Mouse (Mus musculus) adrenal gland, postnatal 25 days (tissue): Measurements from ENCODE around the gene Tbc1d16. TPM values are rescaled to one million over a fixed set of nuclear protein-coding genes. Genes with fewer than 3 reads are reported as not detected.
A peak's percentile ranks its signal among the peaks of the same experiment; 100 is the strongest.

Experiments
- DNase-seq: peaks from one replicate; pipeline ENCODE4 v3.0.0; 2021; ENCODE audit warnings: mixed read lengths
- total RNA-seq: library from RNA; stranded (reverse); gene quantifications from 2 replicates; pipeline ENCODE4 v1.2.3, GENCODE M21; 2021

Tbc1d16 gene
- total RNA-seq, 1 experiment from 2014 or later, result 14.3 TPM

DNA sequence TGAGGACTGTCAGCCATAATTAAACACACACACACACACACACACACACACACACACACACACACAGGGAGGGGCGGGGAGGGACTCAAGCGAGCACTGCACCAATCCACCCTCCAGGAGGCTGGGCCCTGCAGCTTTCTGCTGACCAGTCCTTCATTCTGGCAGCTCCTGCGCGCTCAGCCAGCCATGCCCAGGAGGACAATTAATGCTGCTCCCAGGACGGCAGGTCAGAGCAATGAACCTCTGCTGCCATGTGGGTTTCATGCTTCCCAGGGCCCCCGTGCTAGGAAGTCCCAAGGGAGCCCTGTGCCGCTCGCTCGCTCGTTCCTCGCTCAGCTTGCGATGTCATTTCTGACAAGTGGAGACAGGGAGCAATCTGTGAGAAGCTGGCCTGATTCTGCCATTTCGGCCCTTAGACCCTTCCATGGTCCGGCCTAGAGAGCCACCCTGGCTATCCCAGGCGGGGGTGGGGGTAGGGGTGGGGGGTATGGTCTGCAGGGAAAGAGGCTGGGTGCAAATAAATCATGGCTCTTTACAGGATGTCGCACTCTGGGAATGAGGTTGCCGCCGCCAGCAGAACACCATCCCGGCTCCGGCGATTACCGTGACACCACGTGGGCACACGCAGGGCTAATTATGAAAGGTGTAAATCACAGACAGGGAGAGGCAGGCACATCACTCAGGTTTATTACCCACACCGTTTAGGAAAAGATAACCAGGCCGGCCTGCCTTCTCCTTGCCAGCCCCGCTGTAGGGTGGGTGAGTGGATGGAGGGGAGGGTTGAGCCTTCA, 51.7 kb downstream of the Tbc1d16 start:
- no peak for DNase-seq

DNA sequence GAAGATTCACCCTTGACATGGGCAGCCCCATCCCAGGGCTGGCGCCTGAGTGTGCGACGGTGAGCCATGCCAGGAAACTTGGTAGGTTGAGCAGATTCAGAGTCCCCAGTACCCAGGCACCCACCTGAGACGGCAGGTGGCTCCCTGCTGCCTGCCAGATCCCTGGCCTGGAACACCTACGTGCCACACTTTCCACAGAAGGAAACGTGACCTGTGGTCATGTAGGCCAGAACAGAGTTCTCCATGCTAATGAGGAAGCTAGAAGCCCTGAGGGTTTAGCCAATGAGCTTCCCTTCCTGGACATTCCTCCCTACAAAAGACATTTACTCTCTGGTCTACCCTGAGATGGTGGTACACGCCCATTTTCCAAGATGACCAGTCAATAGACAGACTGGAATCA, 56.7 kb downstream of the Tbc1d16 start:
- no peak for DNase-seq

DNA sequence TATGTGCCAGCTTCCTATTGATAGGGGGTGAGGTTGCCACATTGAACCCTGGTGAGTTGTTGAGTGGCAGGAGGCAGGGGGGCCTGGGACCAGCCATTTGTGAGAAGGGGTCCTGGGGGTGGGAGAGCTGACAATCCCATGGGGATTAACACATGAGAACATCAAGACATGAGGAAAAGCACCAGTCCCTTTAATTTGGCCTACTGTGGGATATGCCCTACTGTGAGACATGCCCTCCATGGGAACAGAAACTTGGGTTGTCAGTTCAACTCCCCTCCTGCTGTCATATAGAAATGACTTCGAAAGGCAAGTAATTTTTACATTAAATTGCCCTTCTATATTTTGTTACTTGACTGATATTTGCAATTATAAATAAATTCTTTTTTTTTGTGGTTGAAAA, 59.4 kb downstream of the Tbc1d16 start:
- DNase-seq, result no peak

DNA sequence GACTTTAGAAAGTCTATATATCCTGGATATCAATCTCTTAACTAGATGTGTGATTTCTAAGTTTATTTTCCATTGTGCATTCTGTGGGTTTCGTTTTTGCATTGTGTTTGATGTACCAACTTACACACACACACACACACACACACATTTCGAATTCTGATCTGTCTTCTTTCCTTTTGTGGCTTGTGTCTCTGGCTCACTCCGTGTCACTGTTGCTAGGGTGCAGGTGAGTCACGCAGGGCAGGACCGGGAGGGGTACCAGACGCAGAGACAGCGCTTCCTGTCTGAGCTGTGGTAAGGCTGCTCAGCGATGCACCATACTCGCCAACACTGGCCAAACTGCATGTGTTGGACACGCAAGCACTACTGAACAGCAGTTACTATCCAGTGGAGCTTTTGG, 62.3 kb downstream of the Tbc1d16 start:
- no peak for DNase-seq

DNA sequence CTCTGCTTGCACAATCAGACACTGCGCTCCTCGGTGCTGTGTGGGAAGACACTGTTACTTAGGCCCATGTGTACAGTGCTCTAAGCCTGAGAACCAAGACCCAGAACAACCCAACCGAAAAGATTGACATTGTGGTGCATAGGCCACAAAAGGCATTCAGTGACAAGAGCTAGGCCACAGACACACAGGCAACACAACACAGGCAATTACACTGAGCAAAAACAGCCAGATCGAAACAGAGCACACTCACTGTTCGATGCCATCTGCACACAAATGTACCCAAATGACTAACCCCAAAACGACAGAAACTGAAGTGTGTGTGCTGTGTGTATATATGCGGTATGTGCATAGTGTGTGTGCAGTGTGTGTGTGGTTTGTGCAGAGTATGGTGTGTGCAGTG, 63.9 kb downstream of the Tbc1d16 start:
- DNase-seq, result no peak

DNA sequence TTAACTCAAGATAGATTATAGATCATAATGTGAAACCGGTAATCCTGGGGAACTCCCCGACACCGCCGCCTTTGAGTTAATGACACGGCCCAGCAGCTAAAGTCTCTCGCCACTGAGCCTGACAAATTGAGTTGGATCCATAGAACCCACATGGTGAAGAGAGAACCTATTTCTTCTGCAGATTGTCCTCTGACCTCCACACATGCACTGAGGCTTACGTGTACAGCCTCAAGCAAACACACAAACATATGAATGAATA, 64.6 kb downstream of the Tbc1d16 start:
- DNase-seq, result no peak

DNA sequence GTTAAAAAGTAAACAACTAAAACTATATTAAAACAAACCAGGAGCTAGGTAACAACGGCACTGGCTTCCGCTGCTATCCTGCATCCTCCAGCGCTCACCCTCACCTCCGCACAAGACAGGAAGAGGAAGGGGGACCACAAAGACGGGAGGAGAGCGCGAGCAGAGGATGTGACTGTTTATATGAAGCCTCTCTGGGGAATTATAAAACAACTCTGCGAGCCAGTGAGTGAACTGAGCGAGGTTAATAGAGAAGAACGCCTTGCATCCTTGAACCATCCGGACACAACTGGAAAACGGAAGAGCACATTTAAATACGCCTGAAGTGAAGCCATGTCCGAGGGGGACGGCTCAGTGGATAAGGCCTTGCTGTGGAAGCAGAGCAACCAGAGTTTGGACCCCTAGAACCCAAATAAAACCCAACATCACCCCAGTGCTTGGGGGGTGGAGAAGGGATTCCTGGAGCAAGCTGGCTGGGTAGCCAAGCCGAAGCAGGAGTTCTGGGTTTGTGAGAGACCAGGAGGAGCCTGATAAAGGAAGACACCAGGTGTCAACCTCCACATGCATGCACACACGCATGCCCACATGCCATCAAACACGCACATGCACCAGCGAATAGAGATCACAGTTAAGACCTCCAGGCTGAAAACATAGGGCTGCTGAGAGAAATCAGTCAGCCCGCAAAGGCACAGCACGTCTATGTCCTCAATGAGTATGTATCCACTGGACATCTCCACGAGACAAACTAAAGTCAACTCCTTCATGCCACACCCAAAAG, 65.2 kb downstream of the Tbc1d16 start:
- DNase-seq, result no peak

DNA sequence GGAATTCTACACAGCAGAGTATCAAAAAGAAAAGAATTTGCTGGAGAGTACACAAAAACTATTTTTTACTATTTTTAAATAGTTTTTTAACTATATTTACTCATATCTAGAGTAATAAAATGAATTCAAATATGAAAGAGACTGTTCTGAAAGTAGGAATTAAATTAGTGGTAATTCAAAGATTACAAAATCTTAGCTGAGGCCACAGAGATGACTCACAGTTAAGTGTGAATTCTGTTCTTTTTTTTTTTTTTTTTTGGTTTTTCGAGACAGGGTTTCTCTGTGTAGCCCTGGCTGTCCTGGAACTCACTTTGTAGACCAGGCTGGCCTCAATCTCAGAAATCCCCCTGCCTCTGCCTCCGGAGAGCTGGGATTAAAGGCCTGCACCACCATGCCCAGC, 66.6 kb downstream of the Tbc1d16 start:
- DNase-seq, result no peak

DNA sequence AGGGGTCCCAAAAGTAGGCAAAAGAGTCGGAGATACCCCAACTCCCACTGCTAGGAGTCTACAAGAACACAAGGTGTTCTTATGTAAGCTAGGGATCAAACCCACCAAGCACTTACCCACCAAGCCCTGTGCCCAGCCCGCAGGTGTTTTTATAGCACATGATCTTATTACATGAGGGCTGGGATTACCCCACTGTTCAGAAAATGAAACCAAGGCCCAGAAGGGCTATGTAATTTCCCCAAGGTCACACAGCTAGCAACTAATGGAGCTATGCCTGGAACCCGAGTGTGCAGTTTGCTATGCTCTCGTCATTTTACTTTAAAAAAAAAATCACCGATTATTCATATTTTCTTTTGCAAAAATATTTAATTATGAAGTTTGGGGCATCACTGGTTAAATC, 68.2 kb downstream of the Tbc1d16 start:
- DNase-seq, result no peak

DNA sequence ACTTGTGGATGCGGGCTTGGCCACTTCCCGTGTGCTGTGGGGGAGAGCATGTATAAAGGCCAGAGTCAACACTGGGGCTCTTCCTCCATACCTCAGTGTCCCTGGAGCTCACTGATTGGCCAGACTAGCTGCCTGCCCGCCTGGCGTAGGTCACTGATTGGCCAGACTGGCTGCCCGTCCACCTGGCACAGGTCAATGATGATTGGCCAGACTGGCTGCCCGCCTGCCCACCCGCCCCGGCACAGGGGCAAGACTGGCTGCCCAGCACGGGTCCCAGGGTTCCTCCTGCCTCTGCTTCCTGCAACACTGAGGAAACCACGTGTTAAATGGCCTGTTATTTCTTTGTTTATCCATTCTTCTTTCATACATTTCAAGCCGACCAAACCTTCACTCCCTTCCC, 68.8 kb downstream of the Tbc1d16 start:
- peak; percentile 56 for DNase-seq

DNA sequence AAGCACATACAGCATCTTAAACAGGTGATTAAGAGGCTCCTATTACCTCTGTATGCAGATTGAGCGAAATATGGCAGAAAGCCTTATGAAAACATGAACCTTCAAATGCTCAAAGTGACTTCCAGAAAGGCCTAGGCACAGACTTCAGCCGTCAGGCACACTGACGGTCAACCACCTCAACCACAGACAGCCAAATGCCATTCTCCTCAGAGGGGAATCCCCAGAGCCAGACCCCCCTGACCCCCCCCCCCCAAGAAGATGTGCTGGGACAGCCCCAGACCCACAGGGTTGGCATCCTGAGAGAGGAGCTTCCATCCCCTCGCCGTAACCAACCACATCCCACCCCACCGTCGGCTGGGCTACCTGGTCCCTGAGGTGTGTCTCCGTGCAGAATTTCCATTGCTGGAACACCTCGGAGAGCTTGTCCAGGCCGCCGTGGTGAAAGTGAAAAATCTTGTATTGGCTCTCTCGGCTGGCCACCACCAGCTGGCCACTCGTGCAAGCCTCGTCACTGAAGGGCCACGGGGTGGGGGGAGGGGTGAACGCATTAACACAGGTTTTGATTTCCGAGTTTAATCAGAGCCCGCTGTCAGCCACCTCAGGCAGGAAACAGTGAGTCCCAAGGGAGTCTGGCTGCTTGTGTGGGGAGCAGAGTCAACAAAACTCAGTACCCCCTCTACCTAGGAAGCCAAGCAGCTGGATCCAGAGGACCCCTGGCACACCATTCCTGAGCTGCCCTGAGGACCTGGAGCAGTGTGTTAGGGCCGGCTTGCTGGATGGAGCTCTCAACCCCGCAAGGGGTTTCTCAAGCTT, 70.7 kb downstream of the Tbc1d16 start:
- no peak for DNase-seq

DNA sequence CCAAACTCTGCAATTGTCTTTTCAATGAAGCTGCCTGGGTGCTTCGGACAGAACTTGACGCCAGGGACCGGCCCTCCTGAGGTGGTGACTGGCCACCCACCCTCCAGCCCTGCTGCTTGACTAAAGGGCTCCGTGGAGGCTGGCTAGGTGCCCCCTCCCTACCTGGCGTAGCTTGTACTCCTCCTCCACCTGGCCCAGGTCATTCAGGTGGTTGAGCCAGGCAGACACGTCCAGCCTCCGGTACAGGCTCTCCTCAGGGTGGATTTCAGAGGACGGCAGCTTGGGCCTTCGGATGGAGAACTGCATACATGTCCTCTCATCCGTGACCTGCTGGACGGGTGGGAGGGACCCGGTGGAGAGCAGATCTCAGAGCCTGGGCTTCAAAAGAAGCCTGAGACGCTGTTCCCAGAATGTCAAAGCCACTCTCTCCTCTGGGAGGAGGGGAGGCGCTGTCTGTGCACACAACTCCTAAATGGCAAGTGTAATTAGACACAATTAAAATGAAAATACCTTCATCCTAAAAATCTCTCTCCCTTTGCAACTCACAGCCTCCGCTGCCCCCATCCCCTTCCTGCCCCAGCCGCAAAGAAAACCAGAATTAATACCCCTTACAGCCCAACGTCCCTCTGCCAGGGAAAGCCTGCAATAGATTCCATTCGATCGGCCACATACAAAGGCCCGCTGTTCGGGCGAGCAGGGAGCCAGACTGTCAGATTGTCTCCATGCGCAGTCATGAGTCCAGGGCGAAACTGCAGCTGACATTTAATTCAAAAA, 71.6 kb downstream of the Tbc1d16 start:
- DNase-seq, result no peak

DNA sequence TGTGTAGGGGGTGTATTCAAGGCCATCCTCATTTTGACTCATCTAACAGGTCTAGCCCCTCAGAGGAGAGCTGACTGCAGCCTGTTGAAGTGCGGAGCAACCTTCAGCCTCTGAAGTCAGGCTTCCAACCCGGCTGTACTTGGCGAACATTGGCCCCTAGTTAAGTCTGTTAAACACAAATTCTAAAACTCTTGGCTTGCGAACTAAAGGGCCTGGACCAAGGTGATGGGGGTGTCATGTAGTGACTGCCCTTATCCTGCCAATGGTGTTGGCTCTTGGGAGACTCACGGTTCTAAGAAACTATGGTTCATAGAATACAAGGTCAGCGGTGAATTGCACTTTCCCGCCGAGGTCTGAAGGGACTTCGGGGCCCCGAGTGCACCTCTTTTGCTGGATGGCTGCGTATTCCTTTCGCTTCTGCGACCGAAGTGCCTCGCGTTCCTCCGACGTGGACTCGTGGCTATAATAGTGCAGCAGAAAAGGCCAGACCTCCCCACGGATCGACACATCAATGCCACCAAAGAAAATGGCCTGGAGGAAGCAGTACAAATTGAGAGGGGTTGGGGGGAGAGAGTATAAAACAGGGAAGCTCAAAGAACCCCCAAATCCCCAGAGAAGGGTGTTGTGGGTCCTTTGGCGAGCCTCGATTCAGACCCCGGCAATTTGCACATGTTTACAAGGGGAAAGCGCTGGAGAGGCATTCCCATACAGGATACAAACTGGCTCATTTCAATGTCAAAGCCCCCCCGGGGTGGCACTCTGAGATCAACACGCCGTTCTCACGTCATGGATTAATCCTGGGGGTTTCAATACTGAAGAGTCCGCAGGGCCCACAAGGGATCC, 72.4 kb downstream of the Tbc1d16 start:
- DNase-seq, result no peak

DNA sequence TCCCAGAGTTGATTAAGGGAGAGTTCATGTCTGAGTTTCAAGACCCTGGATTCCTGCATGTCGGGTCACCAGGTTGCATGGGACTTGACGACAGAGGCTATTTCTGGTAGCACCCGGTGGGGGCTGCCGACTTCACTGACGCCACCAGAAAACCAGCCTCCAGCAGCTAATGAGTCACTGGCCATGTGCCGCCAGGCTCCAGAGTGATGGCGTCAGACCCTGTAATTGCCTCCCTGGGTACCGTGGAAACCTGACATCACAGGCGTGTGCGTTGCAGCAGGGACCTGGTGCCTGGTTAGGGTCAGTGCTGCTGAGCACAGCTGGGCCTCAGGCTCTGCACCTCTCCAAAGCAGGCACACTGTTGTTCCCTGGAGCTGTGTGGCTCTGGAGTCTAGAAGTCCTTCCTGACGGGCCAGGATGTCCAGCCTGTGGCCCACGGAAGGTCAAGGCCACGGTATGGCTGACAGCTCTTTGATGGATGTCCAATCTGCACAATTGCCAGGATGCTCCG, 75.9 kb downstream of the Tbc1d16 start:
- peak; percentile 63 for DNase-seq

DNA sequence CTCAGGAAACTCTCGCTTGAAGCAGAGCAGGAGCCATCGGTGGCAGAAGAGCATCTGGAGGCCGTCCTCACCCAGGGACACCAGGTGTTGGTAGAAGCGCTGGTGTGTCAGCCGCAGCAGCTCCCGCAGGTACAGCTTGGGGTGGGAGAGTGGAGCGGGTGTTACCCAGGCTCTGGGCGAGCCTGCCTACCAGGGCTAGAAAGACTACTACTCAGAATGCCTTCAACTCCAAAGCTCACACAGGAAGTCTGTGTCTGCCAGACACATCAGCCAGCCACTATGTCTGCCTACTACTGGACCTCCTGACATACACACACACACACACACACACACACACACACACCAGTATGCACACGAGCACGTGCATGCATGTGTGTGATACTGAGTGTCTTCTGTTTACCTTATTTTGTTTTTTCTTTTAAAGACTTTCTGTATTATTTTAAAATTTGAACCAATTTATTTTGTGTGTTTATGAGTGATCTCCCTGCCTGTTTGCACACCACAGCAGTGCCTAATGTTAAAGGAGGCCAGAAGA, 77.2 kb downstream of the Tbc1d16 start:
- DNase-seq, result no peak

DNA sequence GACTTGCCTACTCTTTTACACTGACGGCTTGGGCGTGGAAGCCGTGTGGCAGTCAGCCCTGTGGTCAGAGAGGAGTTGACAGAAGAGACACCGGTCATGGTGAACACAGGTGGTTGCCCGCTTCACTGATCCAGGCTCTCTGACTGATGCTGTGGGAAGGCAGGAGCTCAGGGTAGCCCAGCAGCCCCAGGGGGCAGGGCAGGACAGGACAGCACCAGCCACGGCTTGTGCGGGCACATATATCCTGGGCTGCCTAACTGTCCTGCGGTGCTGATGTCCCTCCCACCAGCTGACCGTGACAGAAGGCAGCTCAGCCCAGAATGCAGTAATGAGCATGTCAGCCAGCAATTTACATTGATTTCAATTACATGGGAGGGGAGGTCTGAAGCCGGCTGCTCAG, 77.9 kb downstream of the Tbc1d16 start:
- DNase-seq, result no peak

DNA sequence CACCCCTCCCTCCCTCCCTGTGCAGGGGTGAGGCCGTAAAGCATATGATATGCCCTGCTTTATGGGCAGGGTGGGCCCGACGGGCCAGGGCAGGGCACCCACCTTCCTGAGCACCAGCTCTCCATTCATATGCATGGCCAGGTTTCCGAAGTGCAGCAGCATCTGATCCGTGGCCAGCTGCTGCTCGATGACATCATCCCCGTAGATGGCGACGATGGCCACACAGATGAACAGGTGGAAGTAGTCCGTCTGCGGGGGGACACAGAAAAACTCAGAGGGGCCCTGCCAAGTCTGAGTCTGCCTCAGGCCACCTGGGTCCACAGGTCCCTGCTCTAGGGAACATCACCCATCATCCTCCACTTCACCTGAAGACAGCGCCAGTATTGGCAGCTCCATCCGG, 79.5 kb downstream of the Tbc1d16 start:
- DNase-seq, result no peak

DNA sequence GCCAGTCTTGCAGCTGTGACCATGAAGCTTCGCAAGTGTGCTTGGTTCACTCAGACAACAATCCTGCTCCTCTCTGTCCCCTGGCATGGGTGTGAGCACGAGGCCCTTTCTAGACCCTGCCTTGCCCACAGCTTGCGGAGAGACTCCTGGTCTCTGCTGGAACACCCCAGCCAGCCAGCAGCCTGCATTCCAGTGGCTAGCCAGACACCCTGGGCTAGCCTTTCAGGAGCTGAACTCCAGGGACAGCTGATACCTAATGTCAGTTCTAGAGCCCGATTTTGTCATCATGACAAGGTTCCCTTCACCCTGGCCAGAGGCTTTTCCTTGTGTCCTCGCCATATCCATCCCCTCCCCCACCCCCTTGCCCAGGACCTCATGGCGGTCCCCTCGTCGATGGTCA, 81.1 kb downstream of the Tbc1d16 start:
- DNase-seq, result no peak

DNA sequence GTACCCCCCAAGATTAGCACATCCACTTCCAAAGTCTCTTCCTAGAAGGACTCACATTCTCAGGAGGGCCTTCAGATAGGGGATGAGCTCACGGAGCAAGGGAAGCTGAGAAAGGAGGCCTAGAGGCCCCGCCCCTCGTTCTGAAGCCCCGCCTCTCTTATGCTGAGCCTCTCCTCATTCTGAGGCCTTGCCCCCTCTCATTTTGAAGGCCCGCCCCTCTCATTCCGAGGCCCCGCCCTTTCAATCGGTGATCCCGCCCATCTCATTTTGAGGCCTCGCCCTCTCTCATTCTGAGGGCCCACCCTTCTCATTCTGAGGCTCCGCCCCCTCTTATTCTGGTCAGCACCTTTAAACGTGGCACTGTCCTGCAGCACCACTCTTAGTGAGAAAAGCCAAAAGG, 82.2 kb downstream of the Tbc1d16 start:
- peak; percentile 57 for DNase-seq

DNA sequence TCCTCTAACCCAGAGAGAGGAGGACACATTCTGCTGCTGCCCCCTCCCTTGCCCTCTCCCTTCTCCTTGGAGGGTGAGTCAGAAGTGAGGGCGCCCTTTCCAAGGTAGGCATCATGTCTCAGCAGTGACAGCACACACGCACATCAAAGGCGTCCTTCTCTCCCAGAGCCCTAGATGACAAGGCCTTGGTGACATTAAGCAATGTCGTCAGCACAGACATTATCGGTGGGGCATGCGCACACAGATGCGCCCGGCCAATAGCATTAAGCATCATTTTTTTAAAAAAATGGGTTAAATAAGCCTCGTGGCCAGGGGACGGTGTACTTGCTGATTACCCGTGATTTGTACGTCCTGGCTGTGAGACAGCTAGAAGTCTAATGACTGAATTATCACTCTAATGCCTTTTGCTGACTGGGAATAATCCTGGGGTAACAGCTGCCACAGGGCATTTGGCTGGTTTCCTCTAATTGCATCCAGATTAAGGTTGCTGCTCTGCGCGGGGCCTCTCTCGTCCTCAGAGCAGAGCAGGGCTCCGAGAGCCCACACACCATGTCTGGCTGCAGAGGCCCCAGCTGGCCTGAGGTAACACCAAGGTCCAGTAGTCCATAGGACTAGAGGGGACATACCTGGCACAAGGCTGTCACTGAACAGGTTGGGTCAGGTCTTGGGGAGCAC, 83.4 kb downstream of the Tbc1d16 start:
- peak; percentile 65 for DNase-seq
